Mouse (Mus musculus) intestine, embryonic 14.5 days (tissue): ENCODE results near the gene Disp1. TPM values are rescaled to one million over a fixed set of nuclear protein-coding genes. Genes with fewer than 3 reads are reported as not detected.
A peak's percentile ranks its signal among the peaks of the same experiment; 100 is the strongest.

Source experiments
- ATAC-seq: fragments of 200-750 bp; cut with Nextera tagmentation; replicated peaks from 2 replicates; pipeline ENCODE4 v1.8.0; 2017; ENCODE audit warnings: low read depth, moderate number of reproducible peaks, moderate TSS enrichment, moderate library complexity; ENCODE audit not compliant: low FRiP score, low TSS enrichment
- DNase-seq: peaks from one replicate; pipeline ENCODE4 v3.0.0-alpha.2; 2018; ENCODE audit warnings: low spot score
- H3K27ac ChIP-seq: fragments of 300-500 bp; sonication (generic); 2 replicates; pipeline ENCODE4 v1.5.1; 2014; ENCODE audit warnings: low read depth, mild to moderate bottlenecking, control low read depth
- H3K27me3 ChIP-seq: fragments of 300-500 bp; sonication (generic); replicated peaks from 2 replicates; pipeline ENCODE4 v1.6.1; 2014; ENCODE audit warnings: low read length, control low read depth; ENCODE audit not compliant: control insufficient read depth, insufficient read depth
- H3K36me3 ChIP-seq: fragments of 300-500 bp; sonication (generic); 2 replicates; pipeline ENCODE4 v1.6.1; 2014; ENCODE audit warnings: low read length, control low read depth; ENCODE audit not compliant: control insufficient read depth, insufficient read depth
- H3K4me1 ChIP-seq: fragments of 300-500 bp; sonication (generic); replicated peaks from 2 replicates; pipeline ENCODE4 v1.6.1; 2014; ENCODE audit warnings: low read length, control low read depth, mixed read lengths; ENCODE audit not compliant: control insufficient read depth, insufficient read depth
- H3K4me2 ChIP-seq: fragments of 300-500 bp; sonication (generic); 2 replicates; pipeline ENCODE4 v1.6.1; 2014; ENCODE audit warnings: low read length
- H3K4me3 ChIP-seq: fragments of 300-500 bp; sonication (generic); 2 replicates; pipeline ENCODE4 v1.5.1; 2014; ENCODE audit warnings: low read depth, low read length, control low read depth, mixed read lengths
- H3K9ac ChIP-seq: fragments of 300-500 bp; sonication (generic); 2 replicates; pipeline ENCODE4 v1.6.1; 2014; ENCODE audit warnings: mild to moderate bottlenecking, low read length
- H3K9me3 ChIP-seq: fragments of 300-500 bp; sonication (generic); 2 replicates; pipeline ENCODE4 v1.6.1; 2016; ENCODE audit warnings: low read length, control low read depth; ENCODE audit not compliant: control insufficient read depth
- WGBS: fragments of 180-500 bp; shearing (Covaris S2); extraction: QIAGEN DNeasy Blood & Tissue Kit; methylation state at CpG from one replicate; pipeline ENCODE4 v1.1.7; 2014; 5-methylcytosine and 5-hydroxymethylcytosine counted together
- polyA plus RNA-seq: library from polyadenylated mRNA; unstranded; fragments of >200 nt; fragmentation: Nextera tagmentation; extraction: Ambion mirVana; gene quantifications from 2 replicates; pipeline ENCODE4 v1.2.1, GENCODE M21; 2014

The Disp1 gene
- polyA plus RNA-seq, 1 experiment from 2014 or later, result 12.1 TPM

DNA sequence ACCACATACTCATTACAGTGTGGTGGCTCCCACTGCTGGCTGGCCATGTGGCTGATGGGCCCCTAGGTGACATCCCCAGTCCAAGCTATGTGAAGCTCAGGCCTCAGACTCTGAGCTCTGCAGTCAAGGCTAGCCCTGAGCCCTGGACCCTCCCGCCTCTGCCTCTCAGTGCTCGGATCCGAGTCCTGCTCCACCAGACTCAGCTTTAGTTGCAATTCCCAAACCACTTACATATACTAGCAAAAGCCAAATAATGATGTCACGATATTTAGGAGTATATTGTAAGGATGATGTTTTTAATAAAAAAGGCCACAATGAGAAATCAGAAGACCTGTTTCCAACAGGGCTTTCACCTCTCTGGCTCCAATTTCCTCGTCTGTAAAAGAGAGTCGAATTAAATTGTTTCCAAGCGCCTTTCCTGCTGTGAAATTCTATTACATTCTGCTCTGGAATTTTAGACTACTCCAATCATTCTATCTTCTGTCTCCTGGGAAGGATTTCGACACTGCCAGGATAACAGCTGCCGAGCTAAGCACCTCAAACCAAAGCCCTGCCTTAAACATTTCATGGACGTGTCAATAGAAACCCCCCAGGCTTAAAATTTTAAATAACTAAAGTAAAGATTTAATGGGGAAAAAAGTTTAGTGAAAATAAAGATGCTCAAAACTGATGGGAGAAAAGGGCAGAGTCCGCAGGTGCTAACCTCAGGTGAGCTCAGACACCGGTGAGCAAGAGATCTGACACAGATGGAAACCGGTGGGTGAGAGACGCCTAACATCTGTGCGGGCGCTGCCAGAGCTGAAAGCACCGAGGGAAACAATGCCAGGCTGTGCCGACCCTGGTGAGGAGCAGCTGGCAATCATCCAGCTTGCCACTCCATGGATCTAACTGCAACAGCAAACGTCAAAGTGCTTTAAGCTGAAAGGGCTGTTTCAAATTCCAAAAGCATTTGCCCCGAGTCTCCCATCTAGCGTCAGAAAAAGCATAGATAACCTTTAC is 103.2 kb downstream of the Disp1 start:
- WGBS, result 70% methylated on average over 21 of the region's 21 CpGs
- ATAC-seq (no peak), DNase-seq (no peak)
- Histone ChIP-seq H3K27me3 (no peaks in the 10 kb centered on the region), H3K9me3 (no peaks in the 10 kb centered on the region), H3K27ac (no peak overlapping the region; the same call in 1 of the 2 replicates), H3K4me2 (no peak overlapping the region), H3K4me3 (no peak overlapping the region), H3K9ac (no peak overlapping the region), H3K4me1 (peaks cover 41% of the 10 kb centered on the region), H3K36me3 (no peaks in the 10 kb centered on the region)

GRCm38 (mm10) chr1:183116946-183117826 is 104.1 kb downstream of the Disp1 start:
- ATAC-seq (no peak), DNase-seq (no peak)
- Histone ChIP-seq H3K9ac (no peak overlapping the region), H3K9me3 (no peaks in the 10 kb centered on the region), H3K27ac (peak overlapping the region; percentile 16; the same call in 1 of the 2 replicates), H3K36me3 (no peaks in the 10 kb centered on the region), H3K4me2 (no peak overlapping the region), H3K4me3 (no peak overlapping the region), H3K27me3 (no peaks in the 10 kb centered on the region), H3K4me1 (peaks cover 51% of the 10 kb centered on the region)
- 60% methylated on average over 15 of the region's 15 CpGs for WGBS

DNA sequence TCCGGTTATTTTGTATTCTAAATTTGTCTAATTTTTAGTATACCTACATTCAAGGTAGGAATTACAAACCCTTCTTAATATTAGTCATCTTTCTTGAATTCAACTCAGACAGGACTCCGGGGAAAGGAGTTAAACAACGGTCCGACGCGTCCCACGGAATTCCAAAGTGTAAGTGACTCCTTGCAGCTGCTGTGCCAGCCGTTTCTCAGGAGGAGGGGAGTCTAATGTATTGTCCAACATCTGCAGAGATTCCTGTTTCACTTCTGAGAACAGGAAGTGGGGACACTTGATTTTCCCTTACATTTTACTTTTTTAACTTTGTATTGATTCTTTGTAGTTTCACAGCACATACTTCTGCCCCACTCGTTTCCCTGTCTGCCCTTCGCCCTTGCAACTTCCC is 104.9 kb downstream of the Disp1 start:
- 27% methylated on average over 10 of the region's 10 CpGs for WGBS
- H3K4me3 ChIP-seq, result no peak overlapping the region
- no peak overlapping the region for H3K9ac ChIP-seq
- H3K27ac ChIP-seq, result peak overlapping the region; percentile 40; the same call in 1 of the 2 replicates
- DNase-seq, result no peak
- no peak overlapping the region for H3K4me2 ChIP-seq
- no peaks in the 10 kb centered on the region for H3K9me3 ChIP-seq
- H3K27me3 ChIP-seq, result no peaks in the 10 kb centered on the region
- H3K36me3 ChIP-seq, result no peaks in the 10 kb centered on the region
- peaks cover 51% of the 10 kb centered on the region for H3K4me1 ChIP-seq
- no peak for ATAC-seq

DNA sequence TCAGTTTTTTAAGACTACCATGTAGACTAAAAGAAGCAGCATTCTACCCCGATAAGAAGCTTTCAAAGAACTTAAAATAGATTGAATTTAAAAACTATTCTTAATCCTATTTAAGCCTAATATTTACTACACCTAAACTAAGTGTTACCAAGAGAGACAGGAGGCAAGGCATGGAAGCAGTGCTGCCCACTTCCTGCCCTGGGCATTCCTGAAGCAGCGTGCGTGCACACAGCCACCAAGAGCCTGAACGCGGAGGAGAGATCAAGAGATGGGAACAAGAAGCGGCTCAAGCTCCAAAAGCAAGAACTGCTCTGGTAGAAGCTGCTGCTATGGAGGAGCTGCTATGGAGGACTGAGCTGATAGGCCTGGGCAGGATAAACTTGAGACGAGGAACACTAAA is 106.2 kb downstream of the Disp1 start:
- Histone ChIP-seq H3K9ac (no peak overlapping the region), H3K9me3 (no peaks in the 10 kb centered on the region), H3K4me1 (peaks cover 40% of the 10 kb centered on the region), H3K4me2 (no peak overlapping the region), H3K4me3 (no peak overlapping the region), H3K27ac (peak overlapping the region; percentile 75; the same call in 1 of the 2 replicates), H3K36me3 (no peaks in the 10 kb centered on the region), H3K27me3 (no peaks in the 10 kb centered on the region)
- no peak for ATAC-seq
- 74% methylated on average over 7 of the region's 7 CpGs for WGBS
- DNase-seq, result no peak

DNA sequence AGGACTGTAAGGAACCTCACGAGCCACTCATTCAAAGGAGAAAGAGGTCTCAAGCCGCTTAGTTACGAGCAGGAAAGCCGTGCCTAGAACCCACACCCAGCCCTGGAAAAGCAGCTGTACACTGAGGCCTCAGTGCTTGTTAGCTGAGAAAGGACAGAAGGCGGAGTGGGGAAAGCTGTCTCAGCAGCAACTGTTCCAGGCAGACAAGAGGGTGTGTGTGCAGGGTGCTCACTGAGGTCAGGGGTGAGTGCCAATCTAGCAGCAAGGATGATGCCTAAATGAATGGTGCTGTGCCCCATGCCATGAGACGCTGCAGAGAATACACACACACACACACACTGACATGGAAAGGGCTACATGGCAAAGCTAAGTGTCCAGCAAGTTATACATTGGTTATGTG is 106.8 kb downstream of the Disp1 start:
- no peak for ATAC-seq
- no peak overlapping the region for H3K4me2 ChIP-seq
- 62% methylated on average over 6 of the region's 6 CpGs for WGBS
- H3K27ac ChIP-seq, result peak overlapping the region; percentile 75
- H3K9me3 ChIP-seq, result no peaks in the 10 kb centered on the region
- H3K4me3 ChIP-seq, result no peak overlapping the region
- H3K27me3 ChIP-seq, result no peaks in the 10 kb centered on the region
- H3K4me1 ChIP-seq, result peaks cover 39% of the 10 kb centered on the region
- DNase-seq, result no peak
- H3K9ac ChIP-seq, result 0 out of 2 replicates have a peak overlapping the region, but pooled peaks have one; percentile 13
- no peaks in the 10 kb centered on the region for H3K36me3 ChIP-seq

DNA sequence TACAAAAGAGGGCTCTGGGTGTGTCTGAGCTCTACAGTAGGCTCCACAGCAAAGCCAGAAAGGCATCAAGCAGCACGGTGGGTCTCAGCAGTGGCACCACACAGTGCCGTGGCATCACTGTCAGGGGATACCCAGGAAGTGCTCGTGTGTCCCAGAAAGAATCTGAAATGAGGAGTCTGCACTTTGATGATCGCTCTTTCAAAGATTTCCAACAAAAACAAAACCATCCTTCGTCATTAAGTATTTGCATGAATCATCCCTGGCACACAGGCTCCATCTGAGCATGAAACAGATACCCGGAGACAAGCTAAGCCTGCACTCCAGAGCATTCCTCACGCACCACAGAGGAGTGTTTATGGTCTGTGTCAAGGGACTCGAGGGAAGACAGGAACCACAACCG is 107.8 kb downstream of the Disp1 start:
- H3K27ac ChIP-seq, result peak overlapping the region; percentile 75
- DNase-seq (no peak), ATAC-seq (peak; percentile 86; the same call in 1 of the 2 replicates)
- H3K9ac ChIP-seq, result no peak overlapping the region
- H3K4me1 ChIP-seq, result peaks cover 39% of the 10 kb centered on the region
- WGBS, result 30% methylated on average over 9 of the region's 9 CpGs
- H3K9me3 ChIP-seq, result no peaks in the 10 kb centered on the region
- no peaks in the 10 kb centered on the region for H3K27me3 ChIP-seq
- H3K4me3 ChIP-seq, result no peak overlapping the region
- no peak overlapping the region for H3K4me2 ChIP-seq
- no peaks in the 10 kb centered on the region for H3K36me3 ChIP-seq

DNA sequence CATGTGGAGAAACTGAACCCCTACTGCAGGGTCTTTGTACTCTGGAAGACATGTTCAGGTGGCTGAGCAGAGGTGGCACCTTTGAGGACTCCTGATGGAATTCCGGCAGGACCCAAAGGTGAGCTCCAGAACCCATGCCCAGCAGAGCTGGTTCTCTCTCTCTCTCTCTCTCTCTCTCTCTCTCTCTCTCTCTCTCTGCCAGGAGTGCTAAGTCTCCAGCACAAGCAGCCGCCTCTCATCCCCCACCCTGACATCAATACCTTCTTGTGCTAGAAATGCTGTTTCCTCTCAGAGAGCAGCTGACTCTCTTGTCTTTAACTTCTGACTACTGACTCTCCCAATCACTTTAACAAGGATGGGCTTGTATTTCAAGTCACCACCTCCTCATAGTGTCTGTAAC is 113.8 kb downstream of the Disp1 start:
- no peaks in the 10 kb centered on the region for H3K27me3 ChIP-seq
- H3K9ac ChIP-seq, result no peak overlapping the region
- DNase-seq, result no peak
- 65% methylated on average over 2 of the region's 2 CpGs for WGBS
- no peak overlapping the region for H3K27ac ChIP-seq
- H3K36me3 ChIP-seq, result no peaks in the 10 kb centered on the region
- no peak overlapping the region for H3K4me2 ChIP-seq
- no peak overlapping the region for H3K4me3 ChIP-seq
- peaks cover 4% of the 10 kb centered on the region; the same call in 1 of the 2 replicates for H3K4me1 ChIP-seq
- no peaks in the 10 kb centered on the region for H3K9me3 ChIP-seq
- no peak for ATAC-seq

DNA sequence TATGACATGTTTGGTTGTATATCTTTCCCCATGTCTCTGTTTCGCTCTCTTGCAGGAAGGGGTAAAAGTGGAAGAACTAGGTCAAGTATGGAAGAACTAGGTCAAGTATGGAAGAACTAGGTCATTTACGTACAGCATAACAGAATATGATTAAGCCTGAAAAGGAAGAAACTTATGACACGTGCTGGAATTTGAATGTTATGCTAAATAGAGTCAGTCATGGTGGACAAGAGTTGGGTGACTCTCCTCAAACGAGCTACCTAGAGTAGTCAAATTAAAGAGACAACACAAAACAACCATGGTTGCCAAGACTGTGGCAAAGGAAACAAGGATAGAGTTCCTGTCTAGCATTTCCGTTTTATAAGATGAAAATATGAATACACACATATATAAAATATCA is 116.6 kb downstream of the Disp1 start:
- H3K4me2 ChIP-seq, result no peak overlapping the region
- 91% methylated on average over 5 of the region's 5 CpGs for WGBS

More for the DNA sequence above, 116.6 kb downstream of the Disp1 start:
- H3K9ac ChIP-seq, result no peak overlapping the region
- H3K27me3 ChIP-seq, result no peaks in the 10 kb centered on the region
- H3K36me3 ChIP-seq, result no peaks in the 10 kb centered on the region
- DNase-seq (no peak), ATAC-seq (no peak)
- no peaks in the 10 kb centered on the region for H3K9me3 ChIP-seq
- H3K4me1 ChIP-seq, result no peaks in the 10 kb centered on the region
- no peak overlapping the region for H3K4me3 ChIP-seq
- no peak overlapping the region for H3K27ac ChIP-seq
